Mouse (Mus musculus) brain, embryonic 14.5 days (tissue): ENCODE data around the gene Necap1. TPM values are rescaled to one million over a fixed set of nuclear protein-coding genes. Genes with fewer than 3 reads are reported as not detected.

Experiments
- DNase-seq: peaks from one replicate; pipeline ENCODE4 v3.0.0-alpha.2; 2011; ENCODE audit warnings: low read depth
- CTCF ChIP-seq: fragments of 200-500 bp; IDR thresholded peaks from 2 replicates; pipeline ENCODE4 v1.5.1; 2012; ENCODE audit warnings: inconsistent platforms, mild to moderate bottlenecking, moderate library complexity, borderline replicate concordance; ENCODE audit not compliant: insufficient read depth, insufficient read length; ENCODE audit errors: extremely low read depth
- POLR2A ChIP-seq: fragments of 200-500 bp; IDR thresholded peaks from 2 replicates; pipeline ENCODE4 v1.6.1; 2012; ENCODE audit warnings: mild to moderate bottlenecking, inconsistent platforms, borderline replicate concordance; ENCODE audit not compliant: poor library complexity, insufficient read depth, insufficient read length, severe bottlenecking; ENCODE audit errors: extremely low read depth
- polyA plus RNA-seq: library from polyadenylated mRNA; depleted of rRNA; stranded (reverse); fragments of >200 nt; gene quantifications from 2 replicates; pipeline ENCODE4 v1.2.3, GENCODE M21; 2012

Gene Necap1
- polyA plus RNA-seq, 1 experiment, result 74.3 TPM

DNA sequence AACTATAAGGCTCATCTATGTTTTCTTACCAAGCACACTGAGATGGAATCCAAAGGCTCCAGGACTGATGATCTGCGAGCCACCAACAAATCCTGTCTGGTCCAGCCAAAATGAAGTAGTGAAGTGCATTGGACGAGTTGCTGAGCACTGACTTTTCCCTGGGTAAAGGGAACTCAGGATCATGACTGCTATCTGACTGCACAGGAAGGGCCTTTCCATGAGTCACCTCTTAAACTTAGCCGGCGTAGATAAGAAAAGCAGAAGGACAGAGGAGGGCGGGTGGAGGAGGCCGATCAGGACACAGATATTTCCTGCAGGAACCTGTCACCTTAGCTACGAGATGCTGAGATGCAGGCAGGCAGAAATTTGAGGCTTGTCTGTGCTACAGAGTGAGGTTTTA is 18.3 kb upstream of the Necap1 start, which contains the start of gene C3ar1:
C3ar1 (minus strand) TSS at position 207 of the 400 bp plus-strand sequence.
- DNase-seq, result no peak
- no peak for TF ChIP-seq CTCF
- no peak for TF ChIP-seq POLR2A

DNA sequence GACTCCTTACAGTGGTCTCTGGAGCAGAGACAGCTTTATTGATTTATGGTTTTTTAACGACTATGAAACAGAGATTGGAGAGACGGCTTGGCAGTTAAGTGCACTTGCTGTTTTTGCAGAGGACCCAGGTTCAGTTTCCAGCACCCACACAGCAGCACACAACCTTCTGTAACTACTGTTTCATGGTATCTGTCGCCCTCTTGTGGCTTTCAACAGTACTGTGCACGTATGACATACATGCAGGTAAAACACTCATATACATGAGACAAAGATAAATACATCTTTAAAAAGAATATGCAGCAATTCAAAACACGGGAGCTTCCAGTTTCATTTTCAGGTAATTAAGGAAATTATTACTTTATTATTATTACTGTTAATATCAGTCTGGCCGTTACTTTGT is 11.8 kb upstream of the Necap1 start:
- TF ChIP-seq POLR2A, result no peak
- DNase-seq, result no peak

DNA sequence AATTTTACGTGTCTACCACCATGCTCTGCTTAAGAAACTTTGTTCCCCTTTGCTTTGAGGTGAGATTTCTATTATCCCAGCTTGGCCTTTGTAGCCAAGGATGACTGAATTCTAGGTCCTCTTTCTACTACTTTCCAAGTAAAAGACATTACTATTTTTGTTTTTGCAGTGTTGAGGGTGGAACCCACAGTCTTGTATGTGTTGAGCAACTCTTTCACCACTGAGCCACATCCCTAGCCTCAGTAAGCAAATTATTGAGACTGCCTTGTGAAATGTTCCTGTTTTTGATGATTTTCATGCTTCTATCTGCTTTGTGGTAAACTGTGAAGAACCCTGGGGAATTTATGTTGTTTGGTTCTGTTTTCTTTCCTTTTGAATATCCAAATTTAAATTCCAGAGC is 11.4 kb upstream of the Necap1 start:
- DNase-seq, result no peak
- no peak for TF ChIP-seq CTCF
- no peak for TF ChIP-seq POLR2A

DNA sequence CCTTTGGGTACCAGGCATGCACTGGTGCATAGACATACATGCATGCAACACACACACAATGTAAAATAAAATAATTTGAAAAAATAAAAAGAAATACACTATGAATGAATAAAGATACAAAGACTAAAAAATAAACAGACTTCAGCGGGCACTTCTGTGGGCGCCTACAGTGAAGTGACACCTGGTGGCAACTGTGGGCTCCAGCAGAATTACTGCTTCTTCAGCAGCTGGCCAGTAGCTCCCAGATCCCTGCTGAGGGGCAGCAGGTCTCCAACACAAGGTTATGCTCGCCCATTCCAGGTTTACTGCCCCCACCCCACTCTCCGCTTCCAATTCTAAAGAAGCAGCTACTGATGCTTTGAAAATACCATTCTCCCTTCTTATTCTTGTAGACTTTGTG is 6.4 kb upstream of the Necap1 start:
- DNase-seq, result peak; percentile 11
- TF ChIP-seq POLR2A (no peak), CTCF (peak; percentile 39; the same call in 1 of the 2 replicates)

DNA sequence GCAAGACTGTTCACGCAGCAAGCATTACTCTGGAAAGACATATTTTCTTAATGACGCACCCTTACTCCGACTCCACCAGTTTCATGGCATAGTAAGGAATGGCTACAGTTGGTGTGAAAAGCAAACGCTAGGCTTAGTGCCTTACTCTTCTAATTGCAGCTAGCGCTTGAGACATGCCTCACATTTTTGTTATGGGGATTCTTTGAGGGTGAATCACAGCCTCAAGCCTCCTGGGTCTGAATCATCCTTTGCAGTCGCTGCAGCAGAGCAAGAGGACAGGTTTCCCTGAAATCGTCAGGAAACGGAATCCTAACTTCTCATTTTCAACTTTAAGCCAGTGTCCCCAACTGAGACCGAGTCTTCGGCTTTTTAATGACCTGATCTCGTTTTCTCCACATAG is 4.4 kb upstream of the Necap1 start:
- TF ChIP-seq POLR2A (no peak), CTCF (no peak)
- DNase-seq, result no peak

DNA sequence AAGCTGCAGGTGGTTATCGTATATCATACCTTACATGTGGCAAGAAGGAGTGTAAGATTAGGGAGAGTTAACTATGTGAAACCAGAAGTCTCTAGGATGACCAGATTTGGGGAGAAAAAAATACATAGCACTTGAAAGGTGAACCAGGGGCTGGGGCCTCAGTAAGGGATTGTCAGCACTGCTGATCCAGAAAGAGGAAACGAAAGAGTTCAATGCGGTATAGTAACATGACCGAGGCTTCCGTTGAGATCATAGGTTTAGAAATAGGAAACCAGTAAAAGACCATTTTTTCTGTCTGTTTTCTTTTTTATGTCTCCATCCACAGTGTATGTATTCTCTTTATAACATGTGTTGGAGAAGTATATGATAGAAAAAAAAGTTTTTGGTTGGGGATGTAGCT is 1.5 kb upstream of the Necap1 start:
- no peak for DNase-seq
- TF ChIP-seq CTCF (no peak), POLR2A (no peak)

DNA sequence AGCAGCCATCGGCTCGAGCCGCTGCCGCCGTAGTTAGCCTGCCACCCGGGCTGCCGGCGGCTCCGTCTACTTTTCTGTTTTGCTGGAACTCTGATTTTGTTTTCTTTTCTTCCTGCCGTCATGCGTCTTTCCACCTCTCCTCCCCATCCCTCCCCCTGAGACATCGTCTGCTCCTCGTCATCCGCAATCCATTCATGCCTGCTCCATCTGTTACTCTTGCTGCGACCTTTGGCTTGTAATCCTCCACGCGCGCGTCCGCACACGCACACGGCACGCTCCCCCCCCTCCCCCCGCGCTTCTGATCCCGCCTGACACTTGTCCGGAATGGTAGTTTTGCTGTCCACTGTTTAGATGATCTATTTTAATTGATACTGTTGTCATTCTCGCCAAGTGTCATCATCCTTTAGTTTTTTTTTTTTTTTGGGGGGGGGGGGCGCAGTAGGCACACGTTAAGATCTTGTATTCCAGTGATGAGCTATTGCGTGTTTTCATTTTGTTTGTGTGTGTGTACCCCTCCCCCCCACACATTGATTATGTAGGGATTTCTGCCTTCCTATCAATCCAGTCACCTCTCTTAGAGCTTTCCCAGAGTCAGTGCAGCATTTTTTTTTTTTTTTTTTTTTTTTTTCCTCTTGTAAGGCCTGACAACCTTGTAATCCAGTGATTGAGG is 581 bp downstream of the Necap1 start:
- TF ChIP-seq POLR2A, result no peak
- TF ChIP-seq CTCF, result no peak
- DNase-seq, result peak; percentile 72

DNA sequence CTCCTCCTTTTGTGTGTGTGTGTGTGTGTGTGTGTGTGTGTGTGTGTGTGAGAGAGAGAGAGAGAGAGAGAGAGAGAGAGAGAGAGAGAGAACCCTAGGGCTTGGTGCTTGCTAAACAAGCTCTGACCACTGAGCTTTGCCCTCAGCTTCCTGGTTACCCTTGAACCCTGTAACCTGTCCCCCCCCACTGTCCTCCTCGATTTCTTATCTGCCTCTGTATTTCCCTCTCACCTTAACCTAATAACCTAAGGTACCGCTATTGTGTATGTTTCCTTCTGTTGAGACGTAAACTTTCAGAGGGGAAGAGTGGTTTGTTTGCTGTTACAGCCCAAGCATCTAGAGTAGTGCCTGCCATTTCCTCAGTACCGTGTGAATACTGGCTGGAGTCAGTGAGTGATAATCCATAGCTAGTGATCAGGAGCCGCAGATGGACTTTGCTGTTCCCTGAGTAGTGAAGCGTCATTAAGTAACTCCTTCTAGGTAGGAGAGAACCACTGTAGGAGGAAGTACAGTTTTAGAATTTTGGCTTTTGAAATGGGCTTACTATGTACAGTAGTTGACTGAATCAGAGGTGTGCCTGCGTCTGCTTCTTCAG is 5.0 kb downstream of the Necap1 start:
- DNase-seq, result no peak
- TF ChIP-seq CTCF (no peak), POLR2A (no peak)

DNA sequence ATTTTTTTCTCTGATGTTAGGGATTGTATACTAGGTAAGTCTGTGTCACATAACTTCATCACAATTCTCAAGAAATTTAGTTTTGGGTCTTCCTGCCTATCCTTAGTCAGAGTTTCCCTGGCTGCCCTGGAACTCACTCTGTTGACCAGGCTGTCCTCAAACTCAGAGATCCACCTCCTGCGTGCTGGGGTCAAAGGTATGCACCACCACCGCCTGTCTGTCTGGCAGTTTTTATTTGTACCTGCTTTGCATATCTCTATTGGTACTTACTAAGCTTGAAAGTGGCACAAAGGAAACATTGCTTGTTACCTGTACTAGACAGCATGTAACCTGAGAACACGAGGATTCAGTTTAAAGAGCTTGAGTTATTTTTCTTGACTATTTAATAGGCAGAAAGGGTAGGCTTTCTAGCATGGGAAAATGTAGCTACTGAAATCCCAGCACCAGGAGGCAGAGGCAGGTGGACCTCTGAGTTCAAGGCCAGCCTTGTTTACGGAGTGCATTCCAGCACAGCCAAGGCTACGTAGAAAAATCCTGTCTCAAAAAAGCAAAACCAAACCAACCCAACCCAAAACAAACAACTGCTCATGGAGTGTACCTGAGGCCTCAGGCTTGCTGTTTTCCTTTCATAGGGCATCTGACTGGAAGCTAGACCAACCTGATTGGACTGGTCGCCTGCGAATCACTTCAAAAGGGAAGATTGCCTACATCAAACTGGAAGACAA is 5.7 kb downstream of the Necap1 start:
- TF ChIP-seq POLR2A (no peak), CTCF (no peak)
- DNase-seq, result no peak

DNA sequence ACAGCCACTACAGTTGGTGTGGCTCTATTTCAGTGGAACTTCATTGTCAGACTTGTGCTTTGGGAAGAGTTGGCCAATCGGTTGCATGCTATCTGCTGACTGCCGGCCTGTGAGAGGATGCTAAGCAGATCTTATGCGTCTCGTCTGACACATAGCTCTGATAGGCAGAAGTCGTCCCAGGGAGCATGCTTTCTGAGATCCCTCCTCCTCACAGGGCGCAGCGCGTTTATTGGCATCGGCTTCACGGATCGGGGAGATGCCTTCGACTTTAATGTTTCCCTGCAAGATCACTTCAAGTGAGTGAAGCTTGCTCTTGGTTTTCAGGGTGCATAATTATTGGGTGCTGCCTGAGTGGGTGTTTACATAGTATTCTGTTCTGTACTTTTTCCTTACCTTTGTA is 7.0 kb downstream of the Necap1 start:
- no peak for DNase-seq
- no peak for TF ChIP-seq CTCF

DNA sequence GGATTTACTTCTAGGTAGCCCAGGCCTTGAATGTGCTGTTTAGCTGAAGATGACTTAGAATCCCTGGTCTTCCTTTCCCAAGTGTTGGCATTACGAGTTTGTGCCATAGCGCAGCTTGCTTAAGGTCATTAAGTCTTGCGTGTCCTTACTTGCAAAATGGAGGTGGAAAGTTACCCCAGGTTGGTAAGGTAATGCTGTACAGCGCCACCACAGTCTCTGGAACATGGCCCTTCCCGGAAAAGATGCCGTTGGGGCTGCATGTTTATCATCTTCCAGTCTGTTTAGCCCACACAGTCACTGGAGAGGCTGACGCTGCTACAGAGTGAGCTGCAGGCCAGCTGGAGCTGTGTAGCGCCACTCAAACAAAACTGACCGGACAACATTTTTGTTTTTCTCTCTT is 9.3 kb downstream of the Necap1 start:
- DNase-seq, result no peak
- TF ChIP-seq POLR2A (no peak), CTCF (no peak)

DNA sequence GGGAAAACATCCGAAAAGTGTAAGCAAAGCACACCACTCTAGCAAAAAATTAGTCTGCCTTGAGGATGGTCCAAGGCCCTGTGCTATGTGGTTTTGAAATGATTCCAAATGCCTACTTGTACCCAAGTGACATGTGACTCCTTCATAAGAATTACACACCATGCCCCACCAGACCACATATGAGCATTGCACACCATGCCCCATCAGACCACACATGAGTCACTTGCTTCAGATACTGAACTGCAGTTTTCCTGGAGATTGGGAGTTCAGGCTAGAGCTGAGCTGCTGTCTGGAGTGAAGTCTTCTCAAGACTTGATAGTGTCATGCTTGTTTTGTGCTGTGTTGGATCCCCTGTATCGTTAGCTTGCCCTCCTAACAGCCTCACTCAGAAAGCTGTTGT is 15.3 kb downstream of the Necap1 start:
- TF ChIP-seq POLR2A (no peak), CTCF (no peak)
- no peak for DNase-seq

DNA sequence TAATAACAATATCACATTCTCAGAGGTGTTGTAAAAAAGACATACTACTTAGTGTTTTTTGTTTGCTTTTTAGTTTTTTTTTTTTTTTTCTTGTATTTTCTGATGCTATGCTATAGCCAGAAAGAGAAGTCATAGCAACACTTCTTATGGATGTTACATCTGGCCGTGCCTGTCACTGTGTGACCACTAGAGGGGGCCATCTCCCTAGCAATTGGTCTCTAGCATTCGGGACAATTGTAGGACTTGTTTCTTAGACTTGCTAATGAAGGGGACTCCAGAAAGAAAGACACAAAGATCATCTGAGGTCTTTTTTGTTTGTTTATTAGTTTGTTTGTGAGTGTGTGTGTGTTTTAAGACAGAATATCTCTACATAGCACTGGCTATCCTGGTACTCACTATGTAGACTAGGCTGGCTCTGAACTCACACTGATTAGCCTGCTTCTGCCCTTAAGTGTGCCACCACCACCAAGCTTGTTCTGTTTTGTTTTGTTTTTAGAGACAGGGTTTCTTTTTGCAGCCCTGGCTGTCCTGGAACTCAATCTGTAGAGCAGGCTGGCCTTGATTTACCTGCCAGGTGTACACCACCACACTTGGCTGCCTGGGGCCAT is 18.3 kb downstream of the Necap1 start:
- no peak for TF ChIP-seq POLR2A
- TF ChIP-seq CTCF, result peak; percentile 79; the same call in 1 of the 2 replicates
- DNase-seq, result peak; percentile 80
